Mouse (Mus musculus) myocyte (in vitro differentiated cells): Measurements from ENCODE around the gene Exosc5. TPM values are rescaled to one million over a fixed set of nuclear protein-coding genes. Genes with fewer than 3 reads are reported as not detected.

Experiments used
- H3K27me3 ChIP-seq: one replicate; pipeline ENCODE4 v1.6.1; 2011; ENCODE audit not compliant: control insufficient read depth, insufficient read depth, insufficient read length
- H3K36me3 ChIP-seq: one replicate; pipeline ENCODE4 v1.6.1; 2011; ENCODE audit not compliant: control insufficient read depth, insufficient read depth
- H3K4me2 ChIP-seq: one replicate; pipeline ENCODE4 v1.6.1; 2011; ENCODE audit warnings: low read depth, control low read depth
- H3K4me3 ChIP-seq: one replicate; pipeline ENCODE4 v1.5.1; 2011; ENCODE audit warnings: mild to moderate bottlenecking, control low read depth, moderate library complexity
- H3K79me2 ChIP-seq: one replicate; pipeline ENCODE4 v1.6.1; 2011; ENCODE audit not compliant: control insufficient read depth, insufficient read depth
- H3ac ChIP-seq: one replicate; pipeline ENCODE4 v1.6.1; 2011; ENCODE audit not compliant: control insufficient read depth, insufficient read length
- CEBPB ChIP-seq: IDR thresholded peaks from 2 replicates; pipeline ENCODE4 v1.6.1; 2011; ENCODE audit warnings: mild to moderate bottlenecking, moderate library complexity; ENCODE audit not compliant: poor library complexity, insufficient read depth, severe bottlenecking
- E2F4 ChIP-seq: IDR thresholded peaks from one replicate; pipeline ENCODE4 v1.6.1; 2011; ENCODE audit warnings: mild to moderate bottlenecking, control low read depth, moderate library complexity; ENCODE audit not compliant: insufficient read depth
- MAX ChIP-seq: IDR thresholded peaks from one replicate; pipeline ENCODE4 v1.6.1; 2011; ENCODE audit warnings: low read depth, mild to moderate bottlenecking, control low read depth
- MYOD1 ChIP-seq, 3 experiments: IDR thresholded peaks; one replicate each; pipeline ENCODE4 v1.6.1; 2011; ENCODE audit warnings: control low read depth in 2 of 3, low read depth in 2 of 3, mild to moderate bottlenecking in 2 of 3, moderate library complexity in 1 of 3; ENCODE audit not compliant: insufficient read length in 2 of 3, control insufficient read depth in 1 of 3
- MYOG ChIP-seq, 3 experiments: IDR thresholded peaks; one replicate each; pipeline ENCODE4 v1.6.1; 2011; ENCODE audit warnings: control low read depth in 2 of 3, low read depth in 2 of 3, mild to moderate bottlenecking in 2 of 3; ENCODE audit not compliant: insufficient read length in 2 of 3, control insufficient read depth in 1 of 3, insufficient read depth in 1 of 3
- POLR2A ChIP-seq: IDR thresholded peaks from one replicate; pipeline ENCODE4 v1.6.1; 2011; ENCODE audit warnings: low read depth, mild to moderate bottlenecking, control low read depth, moderate library complexity; ENCODE audit not compliant: insufficient read length
- POLR2AphosphoS2 ChIP-seq: IDR thresholded peaks from one replicate; pipeline ENCODE4 v1.6.1; 2011; ENCODE audit warnings: low read depth, control low read depth; ENCODE audit not compliant: insufficient read length
- REST ChIP-seq: IDR thresholded peaks from one replicate; pipeline ENCODE4 v1.6.1; 2011; ENCODE audit warnings: mild to moderate bottlenecking, control low read depth, moderate library complexity; ENCODE audit not compliant: insufficient read depth, insufficient read length
- SRF ChIP-seq: IDR thresholded peaks from one replicate; pipeline ENCODE4 v1.6.1; 2011; ENCODE audit warnings: low read depth; ENCODE audit not compliant: control insufficient read depth, insufficient read length
- TCF12 ChIP-seq: IDR thresholded peaks from one replicate; pipeline ENCODE4 v1.6.1; 2011; ENCODE audit warnings: mild to moderate bottlenecking, control low read depth; ENCODE audit not compliant: poor library complexity, insufficient read depth, severe bottlenecking
- TCF3 ChIP-seq: IDR thresholded peaks from one replicate; pipeline ENCODE4 v1.6.1; 2011; ENCODE audit warnings: low read depth, control low read depth; ENCODE audit not compliant: insufficient read length
- USF1 ChIP-seq: IDR thresholded peaks from one replicate; pipeline ENCODE4 v1.6.1; 2011; ENCODE audit warnings: low read depth, mild to moderate bottlenecking, control low read depth, moderate library complexity
- polyA plus RNA-seq: library from polyadenylated mRNA; unstranded; fragments of >200 nt; fragmentation: generic; extraction: Trizol; gene quantifications from one replicate; pipeline ENCODE4 v1.2.1, GENCODE M21; 2012; ENCODE audit warnings: missing spikeins

Gene Exosc5
- polyA plus RNA-seq, 1 experiment, result 43.5 TPM

GRCm38 (mm10) chr7:25681341-25682231, 22.6 kb downstream of the Exosc5 start:
- Histone ChIP-seq H3K79me2 (peaks cover 5% of the 10 kb centered on the region), H3ac (no peak overlapping the region), H3K4me3 (peak overlapping the region; percentile 39), H3K4me2 (peak overlapping the region; percentile 99), H3K36me3 (no peaks in the 10 kb centered on the region), H3K27me3 (no peaks in the 10 kb centered on the region)
- TF ChIP-seq USF1, result no peak
- no peak for TF ChIP-seq MYOD1 (IDR thresholded peaks at IDR 0.05; ENCODE audit: control insufficient read depth in 1 of 3, insufficient read length in 2 of 3, low read depth in 2 of 3)
- TF ChIP-seq MYOG (IDR thresholded peaks at IDR 0.05; ENCODE audit: control insufficient read depth in 1 of 3, insufficient read depth in 1 of 3, insufficient read length in 2 of 3, low read depth in 2 of 3), result no peak
- TF ChIP-seq SRF, result no peak
- TF ChIP-seq POLR2AphosphoS2, result no peak
- TF ChIP-seq REST, result no peak
- no peak for TF ChIP-seq E2F4
- no peak for TF ChIP-seq CEBPB
- TF ChIP-seq MAX, result no peak
- TF ChIP-seq TCF12, result no peak
- no peak for TF ChIP-seq TCF3
- no peak for TF ChIP-seq POLR2A

GRCm38 (mm10) chr7:25683474-25684180, 24.7 kb downstream of the Exosc5 start:
- H3K4me2 ChIP-seq, result no peak overlapping the region
- peaks cover 19% of the 10 kb centered on the region for H3K79me2 ChIP-seq
- no peak overlapping the region for H3ac ChIP-seq
- no peaks in the 10 kb centered on the region for H3K27me3 ChIP-seq
- TF ChIP-seq POLR2A (no peak), MAX (no peak), REST (no peak), CEBPB (no peak), MYOG (IDR thresholded peaks at IDR 0.05; ENCODE audit: control insufficient read depth in 1 of 3, insufficient read depth in 1 of 3, insufficient read length in 2 of 3, low read depth in 2 of 3) (no peak), TCF12 (no peak), E2F4 (no peak), SRF (no peak), POLR2AphosphoS2 (no peak), USF1 (no peak), MYOD1 (IDR thresholded peaks at IDR 0.05; ENCODE audit: control insufficient read depth in 1 of 3, insufficient read length in 2 of 3, low read depth in 2 of 3) (no peak), TCF3 (no peak)
- H3K4me3 ChIP-seq, result no peak overlapping the region
- H3K36me3 ChIP-seq, result no peaks in the 10 kb centered on the region

- no peak overlapping the region for H3ac ChIP-seq
- no peaks in the 10 kb centered on the region for H3K36me3 ChIP-seq
- no peak for TF ChIP-seq CEBPB
- no peak for TF ChIP-seq MYOG (IDR thresholded peaks at IDR 0.05; ENCODE audit: control insufficient read depth in 1 of 3, insufficient read depth in 1 of 3, insufficient read length in 2 of 3, low read depth in 2 of 3)
- TF ChIP-seq USF1, result no peak
- no peak for TF ChIP-seq TCF12
- no peak for TF ChIP-seq REST
- no peak for TF ChIP-seq E2F4
- no peak for TF ChIP-seq POLR2AphosphoS2
- TF ChIP-seq SRF, result no peak
- no peak for TF ChIP-seq TCF3
- TF ChIP-seq MYOD1 (IDR thresholded peaks at IDR 0.05; ENCODE audit: control insufficient read depth in 1 of 3, insufficient read length in 2 of 3, low read depth in 2 of 3), result no peak
- no peak for TF ChIP-seq POLR2A
- TF ChIP-seq MAX, result no peak
- H3K79me2 ChIP-seq, result peaks cover 25% of the 10 kb centered on the region
- H3K27me3 ChIP-seq, result no peaks in the 10 kb centered on the region
- H3K4me2 ChIP-seq, result no peak overlapping the region
- no peak overlapping the region for H3K4me3 ChIP-seq
These were observed 25.7 kb downstream of the Exosc5 start for GRCm38 (mm10) chr7:25684659-25685058.

GRCm38 (mm10) chr7:25685926-25686470, 27.0 kb downstream of the Exosc5 start:
- Histone ChIP-seq H3K4me2 (peak overlapping the region; percentile 62), H3ac (no peak overlapping the region), H3K27me3 (no peaks in the 10 kb centered on the region), H3K4me3 (peak overlapping the region; percentile 90), H3K79me2 (peaks cover 33% of the 10 kb centered on the region), H3K36me3 (no peaks in the 10 kb centered on the region)
- no peak for TF ChIP-seq POLR2AphosphoS2
- no peak for TF ChIP-seq REST
- TF ChIP-seq POLR2A, result no peak
- no peak for TF ChIP-seq E2F4
- no peak for TF ChIP-seq USF1
- TF ChIP-seq TCF12, result no peak
- no peak for TF ChIP-seq MYOG (IDR thresholded peaks at IDR 0.05; ENCODE audit: control insufficient read depth in 1 of 3, insufficient read depth in 1 of 3, insufficient read length in 2 of 3, low read depth in 2 of 3)
- TF ChIP-seq SRF, result no peak
- TF ChIP-seq TCF3, result no peak
- no peak for TF ChIP-seq CEBPB
- no peak for TF ChIP-seq MYOD1 (IDR thresholded peaks at IDR 0.05; ENCODE audit: control insufficient read depth in 1 of 3, insufficient read length in 2 of 3, low read depth in 2 of 3)
- no peak for TF ChIP-seq MAX
